Mouse (Mus musculus): ENCODE measurements around the gene Mcf2l.

DNA sequence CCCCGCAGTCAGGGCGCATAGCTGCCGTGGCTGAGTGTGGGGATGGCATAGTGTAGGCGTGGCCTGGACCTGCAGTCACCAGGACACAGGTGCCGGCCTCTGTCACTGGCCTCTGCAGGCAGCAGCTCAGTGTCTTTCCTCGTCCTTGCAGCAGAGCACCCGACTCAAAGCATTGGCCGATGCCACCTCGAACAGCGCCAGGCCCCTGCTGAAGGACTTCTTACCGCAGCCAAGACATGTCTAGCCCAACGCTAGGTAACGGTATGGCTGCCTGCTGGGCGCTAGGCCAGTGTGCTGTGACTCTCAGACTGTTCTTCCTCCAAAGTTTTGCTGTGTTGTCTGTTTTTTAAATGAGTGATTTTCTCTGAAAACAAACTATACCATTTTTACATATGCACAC is 10.0 kb upstream of the Mcf2l start:
- TF ChIP-seq CTCF (IDR thresholded peaks at IDR 0.05; ENCODE audit: low read depth, low read length) (no peak), POLR2A (IDR thresholded peaks at IDR 0.05; ENCODE audit: borderline replicate concordance, low read depth, low read length) (no peak)
